Mouse (Mus musculus) forebrain, embryonic 11.5 days (tissue): ENCODE measurements at regions not wholly inside any gene's neighbourhood (a gene's known extent, or its start where the extent isn't known, plus 50 kb on each side); places are given as distances from the start of the nearest gene placed in this dataset.

Source experiments
- ATAC-seq: fragments of 200-750 bp; cut with Nextera tagmentation; replicated peaks from 2 replicates; pipeline ENCODE4 v1.8.0; 2017; ENCODE audit warnings: moderate TSS enrichment; ENCODE audit not compliant: low FRiP score
- DNase-seq: peaks from one replicate; pipeline ENCODE4 v3.0.0-alpha.2; 2017; ENCODE audit warnings: low spot score
- H3K27ac ChIP-seq: fragments of 300-500 bp; sonication (generic); 2 replicates; pipeline ENCODE4 v1.5.1; 2014; ENCODE audit warnings: low read depth, low read length
- H3K27me3 ChIP-seq: fragments of 300-500 bp; sonication (generic); 2 replicates; pipeline ENCODE4 v1.6.1; 2014; ENCODE audit warnings: mild to moderate bottlenecking, low read length, mixed read lengths; ENCODE audit not compliant: control insufficient read depth, insufficient read depth
- H3K36me3 ChIP-seq: fragments of 300-500 bp; sonication (generic); 2 replicates; pipeline ENCODE4 v1.6.1; 2014; ENCODE audit warnings: mild to moderate bottlenecking, low read length, moderate library complexity, mixed read lengths; ENCODE audit not compliant: control insufficient read depth, insufficient read depth
- H3K4me1 ChIP-seq: fragments of 300-500 bp; sonication (generic); replicated peaks from 2 replicates; pipeline ENCODE4 v1.6.1; 2014; ENCODE audit warnings: low read length, mixed read lengths; ENCODE audit not compliant: control insufficient read depth, insufficient read depth
- H3K4me2 ChIP-seq: fragments of 300-500 bp; sonication (generic); 2 replicates; pipeline ENCODE4 v1.6.1; 2014; ENCODE audit warnings: low read depth, mild to moderate bottlenecking, low read length, moderate library complexity, mixed read lengths; ENCODE audit not compliant: severe bottlenecking
- H3K4me3 ChIP-seq: fragments of 300-500 bp; sonication (generic); 2 replicates; pipeline ENCODE4 v1.5.1; 2014; ENCODE audit warnings: low read depth, low read length
- H3K9ac ChIP-seq: fragments of 300-500 bp; sonication (generic); 2 replicates; pipeline ENCODE4 v1.6.1; 2014; ENCODE audit warnings: low read length
- H3K9me3 ChIP-seq: fragments of 300-500 bp; sonication (generic); 2 replicates; pipeline ENCODE4 v1.6.1; 2016; ENCODE audit warnings: low read length, mixed read lengths; ENCODE audit not compliant: control insufficient read depth
- WGBS: fragments of 180-500 bp; shearing (Covaris S2); extraction: QIAGEN DNeasy Blood & Tissue Kit; methylation state at CpG from one replicate; pipeline ENCODE4 v1.1.7; 2014; 5-methylcytosine and 5-hydroxymethylcytosine counted together

DNA sequence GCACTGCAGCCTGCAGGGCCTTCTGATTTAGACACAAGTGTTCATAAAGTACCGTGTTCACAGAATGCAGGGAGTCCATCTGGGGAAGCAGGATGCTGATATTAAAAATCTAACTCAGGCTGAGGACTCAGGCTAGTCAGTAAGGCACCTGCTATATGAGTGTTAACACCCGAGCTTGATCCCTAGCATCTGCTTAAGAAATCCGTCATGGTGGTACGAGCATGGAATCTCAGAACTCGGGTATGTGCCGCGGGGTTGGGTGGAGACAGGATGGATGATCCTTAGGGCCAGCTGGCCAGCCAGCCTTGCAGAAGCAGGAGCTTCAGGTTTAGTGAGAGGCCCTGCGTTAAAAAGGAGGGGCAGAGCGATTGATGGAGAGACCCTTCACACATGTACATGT, 160.1 kb downstream of the Slc4a3 start:
- Histone ChIP-seq H3K9me3 (no peaks in the 10 kb centered on the region), H3K27me3 (no peaks in the 10 kb centered on the region; the same call in 1 of the 2 replicates), H3K36me3 (no peaks in the 10 kb centered on the region), H3K27ac (no peak overlapping the region), H3K9ac (no peak overlapping the region), H3K4me2 (no peak overlapping the region), H3K4me1 (no peaks in the 10 kb centered on the region; the same call in none of the 2 replicates), H3K4me3 (no peak overlapping the region)
- 81% methylated on average over 9 of the region's 9 CpGs for WGBS
- peak; percentile 25 for DNase-seq
- ATAC-seq, result no peak

DNA sequence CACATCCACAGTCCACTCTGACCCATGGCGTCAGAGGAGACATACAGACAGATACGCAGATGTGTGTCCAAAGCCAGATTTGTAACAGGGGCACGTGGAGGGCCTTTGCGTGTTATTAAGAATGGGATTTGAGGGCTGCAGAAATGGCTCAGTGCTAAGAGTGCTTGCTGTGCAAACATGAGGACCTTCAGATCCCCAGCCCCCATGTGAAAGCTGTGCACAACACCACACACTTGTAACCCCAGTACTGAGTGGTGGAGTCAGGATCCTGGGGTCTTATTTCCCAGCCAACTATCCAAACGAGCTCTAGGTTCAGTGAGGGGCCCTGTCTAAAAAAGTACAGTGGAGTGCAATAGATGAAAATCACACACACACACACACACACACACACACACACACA, 177.4 kb downstream of the Slc4a3 start:
- Histone ChIP-seq H3K4me1 (no peaks in the 10 kb centered on the region; the same call in 1 of the 2 replicates), H3K27me3 (no peaks in the 10 kb centered on the region), H3K36me3 (no peaks in the 10 kb centered on the region), H3K4me2 (no peak overlapping the region), H3K9ac (no peak overlapping the region), H3K4me3 (no peak overlapping the region), H3K9me3 (peaks cover 2% of the 10 kb centered on the region; the same call in 1 of the 2 replicates), H3K27ac (no peak overlapping the region)
- 89% methylated on average over 5 of the region's 5 CpGs for WGBS
- DNase-seq (no peak), ATAC-seq (no peak)

DNA sequence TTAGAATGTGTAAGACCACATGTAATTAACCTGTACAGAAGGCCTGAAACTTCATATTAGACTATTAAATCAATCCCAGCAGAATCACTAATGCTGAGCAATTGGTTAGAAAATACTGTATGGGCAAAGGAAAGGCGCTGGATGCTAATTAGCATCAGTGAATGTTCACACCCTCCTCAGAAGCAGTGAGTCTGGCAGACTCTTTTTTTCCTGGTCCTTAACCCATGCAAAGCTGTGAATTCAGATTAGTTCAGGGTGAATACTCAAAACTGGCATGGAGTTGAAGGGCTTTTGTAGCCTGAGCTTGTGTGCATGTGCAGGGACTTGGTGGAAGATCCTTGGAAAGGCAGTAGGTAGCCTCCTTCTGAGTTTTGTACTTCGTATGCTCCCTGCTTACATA, 179.3 kb downstream of the Slc4a3 start:
- Histone ChIP-seq H3K27ac (peak overlapping the region; percentile 55; the same call in 1 of the 2 replicates), H3K36me3 (no peaks in the 10 kb centered on the region), H3K9ac (no peak overlapping the region), H3K9me3 (peaks cover 2% of the 10 kb centered on the region; the same call in 1 of the 2 replicates), H3K4me3 (no peak overlapping the region), H3K27me3 (no peaks in the 10 kb centered on the region), H3K4me2 (no peak overlapping the region), H3K4me1 (no peaks in the 10 kb centered on the region; the same call in 1 of the 2 replicates)
- ATAC-seq (peak; percentile 80), DNase-seq (no peak)
- 29% methylated on average over 2 of the region's 2 CpGs for WGBS

DNA sequence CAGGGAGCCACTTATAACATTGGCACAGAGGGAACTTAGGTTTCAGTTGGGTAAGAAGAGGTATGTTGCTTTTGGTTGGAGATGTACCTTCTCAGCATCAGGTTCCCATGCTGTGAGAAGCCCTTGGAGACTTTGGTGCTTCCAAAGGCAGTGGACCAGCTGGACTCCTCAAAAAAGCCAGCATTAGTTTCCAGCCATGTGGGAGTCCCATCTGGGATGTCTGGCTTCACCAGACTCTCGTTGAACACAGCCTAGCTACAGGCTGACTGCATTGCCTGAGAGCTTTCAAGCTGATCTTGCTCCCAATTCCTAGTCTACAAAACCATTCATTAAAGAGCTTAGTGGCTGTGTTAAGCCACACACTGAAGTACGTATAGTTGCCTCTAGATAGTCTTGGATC, 182.8 kb downstream of the Slc4a3 start:
- no peak for ATAC-seq
- no peak overlapping the region for H3K4me3 ChIP-seq

GRCm38 (mm10) chr1:75733791-75734190, 187.7 kb downstream of the Slc4a3 start:
- ATAC-seq, result no peak
- 62% methylated on average over 4 of the region's 4 CpGs for WGBS

More for the DNA sequence above, 182.8 kb downstream of the Slc4a3 start:
- WGBS, result 62% methylated on average over 2 of the region's 2 CpGs
- H3K4me1 ChIP-seq, result no peaks in the 10 kb centered on the region; the same call in 1 of the 2 replicates
- H3K27ac ChIP-seq, result no peak overlapping the region
- no peaks in the 10 kb centered on the region for H3K27me3 ChIP-seq
- no peak overlapping the region for H3K9ac ChIP-seq
- no peak for DNase-seq
- H3K4me2 ChIP-seq, result no peak overlapping the region
- no peaks in the 10 kb centered on the region for H3K36me3 ChIP-seq
- H3K9me3 ChIP-seq, result peaks cover 2% of the 10 kb centered on the region; the same call in 1 of the 2 replicates

DNA sequence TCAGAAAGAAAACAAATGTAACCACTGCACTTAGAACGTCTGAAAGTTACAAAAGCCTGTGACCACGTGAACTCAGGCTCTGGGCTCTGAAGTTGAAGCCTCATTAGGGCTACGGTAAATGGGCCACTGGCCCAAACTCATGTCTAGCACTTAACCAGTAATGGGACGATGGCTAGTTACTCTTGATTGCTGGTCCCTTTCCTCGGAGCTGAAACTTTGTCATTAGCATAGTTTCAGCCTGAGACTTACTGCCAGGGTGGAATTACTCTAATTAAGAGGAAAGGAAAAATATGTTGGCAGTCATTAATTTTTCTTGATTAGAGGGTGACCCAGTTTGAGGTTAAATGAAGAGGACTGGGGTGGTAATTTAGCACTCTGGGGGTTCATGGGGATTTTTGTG, 192.6 kb downstream of the Slc4a3 start:
- 58% methylated on average over 5 of the region's 5 CpGs for WGBS
- H3K4me1 ChIP-seq, result no peaks in the 10 kb centered on the region
- no peak overlapping the region for H3K4me3 ChIP-seq
- no peaks in the 10 kb centered on the region for H3K36me3 ChIP-seq
- no peak overlapping the region for H3K27ac ChIP-seq
- DNase-seq (no peak), ATAC-seq (no peak)
- no peak overlapping the region for H3K4me2 ChIP-seq
- no peaks in the 10 kb centered on the region for H3K27me3 ChIP-seq
- no peak overlapping the region for H3K9ac ChIP-seq
- no peaks in the 10 kb centered on the region for H3K9me3 ChIP-seq

More at GRCm38 (mm10) chr1:75733791-75734190, 187.7 kb downstream of the Slc4a3 start:
- no peak for DNase-seq
- Histone ChIP-seq H3K4me1 (no peaks in the 10 kb centered on the region), H3K36me3 (no peaks in the 10 kb centered on the region), H3K4me2 (no peak overlapping the region), H3K27ac (no peak overlapping the region), H3K9ac (no peak overlapping the region), H3K27me3 (no peaks in the 10 kb centered on the region), H3K9me3 (no peaks in the 10 kb centered on the region), H3K4me3 (no peak overlapping the region)

- 0 out of 2 replicates have a peak overlapping the region, but pooled peaks have one; percentile 12 for H3K27ac ChIP-seq
- ATAC-seq (no peak), DNase-seq (no peak)
- no peak overlapping the region for H3K4me3 ChIP-seq
- 32% methylated on average over 10 of the region's 10 CpGs for WGBS
- H3K4me2 ChIP-seq, result 0 out of 2 replicates have a peak overlapping the region, but pooled peaks have one; percentile 6
- H3K27me3 ChIP-seq, result no peaks in the 10 kb centered on the region
- no peaks in the 10 kb centered on the region for H3K4me1 ChIP-seq
- no peak overlapping the region for H3K9ac ChIP-seq
- H3K9me3 ChIP-seq, result no peaks in the 10 kb centered on the region
- H3K36me3 ChIP-seq, result no peaks in the 10 kb centered on the region
Measured at GRCm38 (mm10) chr1:75749665-75750221, 203.7 kb downstream of the Slc4a3 start.

DNA sequence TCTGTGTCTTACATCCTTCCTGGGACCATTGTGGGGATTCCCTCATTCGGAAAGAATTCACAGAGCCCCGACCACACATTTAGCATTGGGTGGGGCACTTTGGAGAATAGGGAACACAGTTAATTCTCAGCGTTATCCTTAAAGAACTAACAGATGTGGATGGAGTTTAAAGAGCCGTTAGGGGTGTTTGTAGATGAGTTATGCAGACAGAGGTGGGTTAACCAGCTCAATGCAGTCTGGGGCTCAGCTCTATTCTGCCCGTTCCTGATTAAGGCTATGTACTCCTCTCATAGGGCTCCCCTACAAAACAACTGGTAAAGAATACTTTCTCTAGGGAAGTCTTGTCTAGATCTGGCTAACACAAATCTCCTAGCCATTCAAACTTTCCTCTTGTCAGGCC, 226.1 kb downstream of the Slc4a3 start:
- no peak overlapping the region for H3K4me2 ChIP-seq
- H3K27ac ChIP-seq, result no peak overlapping the region
- H3K9me3 ChIP-seq, result no peaks in the 10 kb centered on the region
- H3K27me3 ChIP-seq, result no peaks in the 10 kb centered on the region
- H3K36me3 ChIP-seq, result no peaks in the 10 kb centered on the region
- 38% methylated on average over 5 of the region's 5 CpGs for WGBS
- no peak for ATAC-seq
- H3K9ac ChIP-seq, result no peak overlapping the region
- no peak for DNase-seq
- H3K4me3 ChIP-seq, result no peak overlapping the region
- H3K4me1 ChIP-seq, result peaks cover 2% of the 10 kb centered on the region; the same call in 1 of the 2 replicates

GRCm38 (mm10) chr1:75773014-75773413, 226.9 kb downstream of the Slc4a3 start:
- no peak overlapping the region for H3K4me2 ChIP-seq
- ATAC-seq (no peak), DNase-seq (no peak)
- H3K27ac ChIP-seq, result no peak overlapping the region
- WGBS, result 26% methylated on average over 5 of the region's 5 CpGs
- H3K4me1 ChIP-seq, result peaks cover 2% of the 10 kb centered on the region; the same call in 1 of the 2 replicates
- no peak overlapping the region for H3K9ac ChIP-seq
- no peaks in the 10 kb centered on the region for H3K27me3 ChIP-seq
- no peak overlapping the region for H3K4me3 ChIP-seq
- H3K36me3 ChIP-seq, result no peaks in the 10 kb centered on the region
- no peaks in the 10 kb centered on the region for H3K9me3 ChIP-seq
